Mouse (Mus musculus) lung, embryonic 16.5 days (tissue): ENCODE results near the gene BC051665. TPM values are rescaled to one million over a fixed set of nuclear protein-coding genes. Genes with fewer than 3 reads are reported as not detected.

Source experiments
- ATAC-seq: fragments of 200-750 bp; cut with Nextera tagmentation; 2 replicates; pipeline ENCODE4 v1.8.0; 2017; ENCODE audit warnings: low read depth, mild to moderate bottlenecking, moderate library complexity
- H3K27ac ChIP-seq: fragments of 300-500 bp; sonication (generic); 2 replicates; pipeline ENCODE4 v1.5.1; 2014; ENCODE audit warnings: mild to moderate bottlenecking, control low read depth, low read length
- H3K27me3 ChIP-seq: fragments of 300-500 bp; sonication (generic); 2 replicates; pipeline ENCODE4 v1.6.1; 2014; ENCODE audit warnings: low read depth, low read length, mixed read lengths; ENCODE audit not compliant: control insufficient read depth, insufficient read depth
- H3K36me3 ChIP-seq: fragments of 300-500 bp; sonication (generic); 2 replicates; pipeline ENCODE4 v1.6.1; 2014; ENCODE audit warnings: low read length; ENCODE audit not compliant: control insufficient read depth, insufficient read depth
- H3K4me1 ChIP-seq: fragments of 300-500 bp; sonication (generic); replicated peaks from 2 replicates; pipeline ENCODE4 v1.6.1; 2014; ENCODE audit warnings: low read length, mixed read lengths; ENCODE audit not compliant: control insufficient read depth, insufficient read depth
- H3K4me2 ChIP-seq: fragments of 300-500 bp; sonication (generic); 2 replicates; pipeline ENCODE4 v1.6.1; 2014; ENCODE audit warnings: low read depth, low read length, control low read depth
- H3K4me3 ChIP-seq: fragments of 300-500 bp; sonication (generic); 2 replicates; pipeline ENCODE4 v1.5.1; 2014; ENCODE audit warnings: mild to moderate bottlenecking, low read length, control low read depth
- H3K9ac ChIP-seq: fragments of 300-500 bp; sonication (generic); 2 replicates; pipeline ENCODE4 v1.6.1; 2014; ENCODE audit warnings: low read length, control low read depth
- H3K9me3 ChIP-seq: fragments of 300-500 bp; sonication (generic); 2 replicates; pipeline ENCODE4 v1.6.1; 2016; ENCODE audit warnings: low read length; ENCODE audit not compliant: control insufficient read depth
- WGBS: fragments of 180-500 bp; shearing (Covaris S2); extraction: QIAGEN DNeasy Blood & Tissue Kit; methylation state at CpG from one replicate; pipeline ENCODE4 v1.1.7; 2014; 5-methylcytosine and 5-hydroxymethylcytosine counted together
- polyA plus RNA-seq: library from polyadenylated mRNA; unstranded; fragments of >200 nt; fragmentation: Nextera tagmentation; extraction: Ambion mirVana; gene quantifications from 2 replicates; pipeline ENCODE4 v1.2.1, GENCODE M21; 2015

BC051665 gene
- polyA plus RNA-seq, 1 experiment from 2014 or later, result not detected

DNA sequence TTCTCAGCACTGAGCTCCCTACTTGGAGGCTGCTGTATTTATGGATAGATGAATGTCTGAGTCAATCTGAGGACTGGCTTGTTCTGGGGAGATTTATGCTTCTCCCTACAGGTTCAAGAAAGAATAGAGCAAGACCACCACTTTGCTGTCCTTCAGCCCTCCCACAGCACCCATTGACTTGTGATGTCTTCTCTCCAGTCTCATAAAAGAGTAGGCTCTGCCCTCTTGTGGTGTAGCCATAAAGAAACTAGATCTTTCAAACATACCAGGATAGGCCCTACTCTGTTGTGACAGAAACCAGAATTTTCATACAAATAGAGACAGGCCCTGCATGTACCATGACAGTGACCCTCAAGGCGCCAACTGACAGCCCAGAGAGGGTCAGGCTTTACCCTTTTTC, 39.0 kb downstream of the BC051665 start:
- Histone ChIP-seq H3K9ac (no peak overlapping the region), H3K27me3 (no peaks in the 10 kb centered on the region), H3K9me3 (no peaks in the 10 kb centered on the region), H3K4me1 (no peaks in the 10 kb centered on the region; the same call in 1 of the 2 replicates), H3K4me2 (no peak overlapping the region), H3K27ac (no peak overlapping the region), H3K4me3 (no peak overlapping the region), H3K36me3 (peaks cover 18% of the 10 kb centered on the region)
- no peak for ATAC-seq
- 86% methylated on average over 1 of the region's 1 CpGs for WGBS

DNA sequence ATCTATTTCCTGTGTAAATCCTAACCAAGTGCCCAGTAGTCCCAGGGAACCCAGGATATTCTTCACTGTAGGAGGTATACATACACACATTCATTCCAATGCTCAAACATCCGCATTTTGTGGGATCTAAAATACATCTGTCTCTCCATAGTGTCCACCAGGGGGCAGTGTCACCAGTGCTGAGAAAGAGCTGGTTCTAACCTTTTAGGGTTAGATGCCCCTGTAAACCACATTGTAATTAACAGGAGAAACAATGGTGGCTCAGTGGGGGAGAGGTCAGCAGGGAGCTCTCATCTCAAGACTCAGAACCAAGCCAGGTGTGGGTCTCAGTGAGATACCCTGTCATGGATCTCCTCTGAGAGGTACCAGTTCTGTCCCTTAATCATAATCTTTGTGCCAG, 39.9 kb downstream of the BC051665 start:
- ATAC-seq, result no peak
- no peaks in the 10 kb centered on the region for H3K27me3 ChIP-seq
- no peak overlapping the region for H3K27ac ChIP-seq
- no peak overlapping the region for H3K4me2 ChIP-seq
- 40% methylated on average over 1 of the region's 1 CpGs for WGBS
- no peaks in the 10 kb centered on the region; the same call in 1 of the 2 replicates for H3K4me1 ChIP-seq
- peaks cover 13% of the 10 kb centered on the region; the same call in 1 of the 2 replicates for H3K36me3 ChIP-seq
- no peak overlapping the region for H3K4me3 ChIP-seq
- H3K9me3 ChIP-seq, result no peaks in the 10 kb centered on the region
- H3K9ac ChIP-seq, result no peak overlapping the region

DNA sequence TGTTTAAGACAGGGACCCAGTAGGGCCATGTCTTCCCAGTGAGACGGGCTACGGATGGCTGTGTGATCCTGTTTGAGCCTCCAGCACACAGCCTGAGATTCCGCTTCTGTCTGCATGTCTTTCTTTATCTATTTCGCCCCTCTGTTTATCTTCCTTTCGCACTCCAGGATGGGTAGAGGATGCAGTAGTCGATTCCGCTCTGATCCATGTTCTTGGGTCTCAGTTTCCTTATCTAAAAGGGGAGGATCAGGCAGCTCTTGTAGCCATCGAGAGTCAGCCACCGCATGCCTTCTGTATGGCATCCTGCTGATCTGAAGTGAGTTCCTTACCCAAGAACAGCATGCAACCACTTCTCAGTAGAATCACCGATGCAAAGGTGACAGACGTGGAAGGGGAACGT, 40.8 kb downstream of the BC051665 start:
- H3K36me3 ChIP-seq, result peaks cover 12% of the 10 kb centered on the region
- H3K4me3 ChIP-seq, result no peak overlapping the region
- ATAC-seq, result no peak
- WGBS, result 82% methylated on average over 12 of the region's 12 CpGs
- no peak overlapping the region for H3K9ac ChIP-seq
- no peak overlapping the region for H3K4me2 ChIP-seq
- no peaks in the 10 kb centered on the region for H3K9me3 ChIP-seq
- H3K4me1 ChIP-seq, result no peaks in the 10 kb centered on the region; the same call in 1 of the 2 replicates
- no peaks in the 10 kb centered on the region for H3K27me3 ChIP-seq
- H3K27ac ChIP-seq, result no peak overlapping the region

- no peak overlapping the region for H3K27ac ChIP-seq
- ATAC-seq, result no peak
- no peaks in the 10 kb centered on the region; the same call in 1 of the 2 replicates for H3K4me1 ChIP-seq
- H3K4me3 ChIP-seq, result no peak overlapping the region
- 84% methylated on average over 3 of the region's 3 CpGs for WGBS
- H3K9ac ChIP-seq, result no peak overlapping the region
- 0 out of 2 replicates have a peak, but pooled peaks cover 3% of the 10 kb centered on the region for H3K9me3 ChIP-seq
- no peaks in the 10 kb centered on the region for H3K27me3 ChIP-seq
- no peak overlapping the region for H3K4me2 ChIP-seq
- peaks cover 18% of the 10 kb centered on the region for H3K36me3 ChIP-seq
Measured at GRCm38 (mm10) chr13:60744736-60745135, 41.4 kb downstream of the BC051665 start.

- H3K4me2 ChIP-seq, result no peak overlapping the region
- H3K9ac ChIP-seq, result no peak overlapping the region
- H3K9me3 ChIP-seq, result 0 out of 2 replicates have a peak, but pooled peaks cover 3% of the 10 kb centered on the region
- H3K27me3 ChIP-seq, result no peaks in the 10 kb centered on the region
- H3K36me3 ChIP-seq, result peaks cover 22% of the 10 kb centered on the region
- H3K4me1 ChIP-seq, result no peaks in the 10 kb centered on the region; the same call in 1 of the 2 replicates
- peak; percentile 70 for ATAC-seq
- 29% methylated on average over 7 of the region's 7 CpGs for WGBS
- peak overlapping the region; percentile 32 for H3K27ac ChIP-seq
- no peak overlapping the region for H3K4me3 ChIP-seq
Measured at GRCm38 (mm10) chr13:60744078-60744460, 42.1 kb downstream of the BC051665 start.

DNA sequence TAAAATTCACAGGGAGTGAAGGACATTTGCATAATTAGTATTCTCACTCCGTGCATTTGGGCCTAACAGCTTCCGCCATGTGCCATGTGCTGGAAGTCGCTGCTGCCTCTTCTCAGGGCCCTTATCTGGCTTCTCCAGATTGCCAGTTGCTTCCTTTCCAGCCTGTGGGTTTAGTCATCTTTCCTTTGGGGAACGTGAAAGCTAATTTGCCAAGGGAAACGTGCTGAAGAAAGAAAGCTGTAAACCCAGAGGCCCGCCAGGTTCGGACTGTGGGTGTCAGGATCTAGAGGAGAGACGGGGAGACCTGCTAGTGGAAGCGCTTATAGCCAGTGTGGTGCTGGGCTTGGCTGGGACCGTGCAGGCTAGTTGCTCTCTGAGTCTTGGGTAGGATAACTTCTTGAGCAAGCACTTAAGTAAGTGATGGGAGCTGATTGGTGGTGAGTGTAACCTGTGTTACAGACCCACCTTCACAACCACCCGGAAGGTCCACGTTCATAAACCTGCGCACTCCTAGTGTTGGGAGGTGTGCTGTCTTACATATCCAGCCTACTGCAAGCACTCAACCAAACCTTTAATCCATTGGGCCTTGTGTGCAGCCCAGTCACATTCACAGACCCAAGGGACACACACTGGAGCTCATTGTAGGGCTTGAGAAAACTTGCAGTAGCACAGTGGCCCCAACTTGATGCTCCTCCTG, 42.6 kb downstream of the BC051665 start:
- Histone ChIP-seq H3K4me1 (no peaks in the 10 kb centered on the region; the same call in 1 of the 2 replicates), H3K27me3 (no peaks in the 10 kb centered on the region), H3K9ac (no peak overlapping the region), H3K4me3 (no peak overlapping the region), H3K4me2 (no peak overlapping the region), H3K9me3 (0 out of 2 replicates have a peak, but pooled peaks cover 3% of the 10 kb centered on the region), H3K36me3 (peaks cover 22% of the 10 kb centered on the region), H3K27ac (peak overlapping the region; percentile 32)
- WGBS, result 73% methylated on average over 13 of the region's 13 CpGs
- peak; percentile 13; the same call in 1 of the 2 replicates for ATAC-seq

DNA sequence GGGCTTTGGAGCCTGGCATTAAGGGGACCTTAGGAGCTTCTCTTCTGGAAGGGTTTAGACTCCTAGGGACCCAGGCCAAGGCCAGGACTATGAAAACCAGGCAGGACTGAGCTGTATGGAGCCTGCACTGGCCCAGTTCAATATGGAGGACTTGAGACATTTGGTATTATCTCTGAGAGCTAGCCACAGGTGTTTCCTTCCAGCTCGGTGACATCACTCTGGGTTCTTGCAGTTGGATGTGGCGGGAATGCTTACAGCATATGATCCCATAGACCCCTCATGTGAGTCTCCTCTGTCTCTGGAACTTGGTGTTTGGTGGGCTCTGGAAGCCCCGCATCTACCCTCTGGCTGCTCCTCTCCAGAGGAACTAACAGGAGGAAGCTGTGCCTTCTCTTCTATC, 43.6 kb downstream of the BC051665 start:
- H3K4me2 ChIP-seq, result no peak overlapping the region
- peaks cover 17% of the 10 kb centered on the region for H3K36me3 ChIP-seq
- H3K27me3 ChIP-seq, result no peaks in the 10 kb centered on the region
- H3K9ac ChIP-seq, result no peak overlapping the region
- no peak overlapping the region for H3K27ac ChIP-seq
- 0 out of 2 replicates have a peak, but pooled peaks cover 3% of the 10 kb centered on the region for H3K9me3 ChIP-seq
- no peak for ATAC-seq
- no peak overlapping the region for H3K4me3 ChIP-seq
- 74% methylated on average over 3 of the region's 3 CpGs for WGBS
- H3K4me1 ChIP-seq, result peaks cover 6% of the 10 kb centered on the region

DNA sequence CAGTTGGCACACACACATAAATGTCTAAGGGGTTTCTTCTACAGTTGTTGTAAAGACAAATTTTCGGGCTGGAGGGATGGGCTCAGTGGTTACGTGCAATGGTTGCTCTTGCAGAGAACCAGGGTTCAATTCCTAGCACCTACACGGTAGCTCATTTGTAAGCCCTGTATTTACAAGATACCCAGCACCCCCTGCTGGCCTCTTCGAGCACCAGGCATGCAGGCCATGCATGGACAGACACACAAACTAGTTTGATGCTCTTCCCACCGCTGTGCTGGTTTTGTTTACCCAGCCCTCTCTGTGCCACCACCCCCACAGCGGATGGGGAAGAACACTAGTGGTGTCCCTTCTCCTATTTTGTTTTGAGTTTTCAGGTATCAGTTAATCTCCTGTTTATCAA, 45.9 kb downstream of the BC051665 start:
- H3K9me3 ChIP-seq, result 0 out of 2 replicates have a peak, but pooled peaks cover 3% of the 10 kb centered on the region
- 89% methylated on average over 6 of the region's 6 CpGs for WGBS
- H3K4me3 ChIP-seq, result no peak overlapping the region
- no peak for ATAC-seq
- peaks cover 26% of the 10 kb centered on the region for H3K4me1 ChIP-seq
- H3K9ac ChIP-seq, result no peak overlapping the region
- no peak overlapping the region for H3K27ac ChIP-seq
- no peak overlapping the region for H3K4me2 ChIP-seq
- H3K27me3 ChIP-seq, result no peaks in the 10 kb centered on the region
- H3K36me3 ChIP-seq, result peaks cover 16% of the 10 kb centered on the region

GRCm38 (mm10) chr13:60738429-60738828, 47.7 kb downstream of the BC051665 start:
- Histone ChIP-seq H3K4me1 (peaks cover 35% of the 10 kb centered on the region), H3K4me2 (peak overlapping the region; percentile 53), H3K27ac (peak overlapping the region; percentile 92), H3K4me3 (peak overlapping the region; percentile 25), H3K27me3 (no peaks in the 10 kb centered on the region), H3K9ac (peak overlapping the region; percentile 12; the same call in 1 of the 2 replicates), H3K36me3 (peaks cover 16% of the 10 kb centered on the region), H3K9me3 (0 out of 2 replicates have a peak, but pooled peaks cover 3% of the 10 kb centered on the region)
- WGBS, result 6% methylated on average over 9 of the region's 9 CpGs
- peak; percentile 77 for ATAC-seq
